Mouse (Mus musculus): Measurements from ENCODE around the gene Pde4d. TPM values are rescaled to one million over a fixed set of nuclear protein-coding genes. Genes with fewer than 3 reads are reported as not detected.

Gene Pde4d
- polyA plus RNA-seq, 1 experiment from 2014 or later: 32.1 TPM

DNA sequence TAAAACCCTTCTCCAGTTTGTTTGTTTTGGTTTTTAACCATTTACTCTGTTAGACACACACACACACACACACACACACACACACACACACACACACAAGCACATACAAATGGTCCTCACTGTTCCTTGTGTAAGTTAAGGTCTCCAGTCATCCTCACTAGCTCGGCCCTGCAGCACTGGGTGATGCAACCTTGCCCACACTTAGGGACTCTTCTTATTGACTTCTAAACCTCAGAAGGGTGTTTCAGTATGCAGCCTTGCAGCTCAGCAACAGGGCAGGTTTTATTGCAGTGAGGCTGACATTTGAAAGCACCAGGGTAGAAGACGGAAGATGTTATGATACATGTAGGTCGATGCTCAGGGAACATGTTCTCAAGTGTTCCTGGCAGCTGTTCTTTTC lies 1379.7 kb downstream of the Pde4d start:
- no peak overlapping the region for H3K4me2 ChIP-seq (ENCODE audit: low read depth, low read length)
- no peaks in the 10 kb centered on the region for H3K27me3 ChIP-seq (ENCODE audit: control insufficient read depth, insufficient read depth, low read length)
- H3K27ac ChIP-seq (ENCODE audit: low read depth, low read length): no peak overlapping the region
- no peaks in the 10 kb centered on the region for H3K9me3 ChIP-seq (ENCODE audit: control insufficient read depth, low read length)
- no peak overlapping the region for H3K9ac ChIP-seq (replicated peaks; ENCODE audit: low read depth, low read length)
- ATAC-seq (ENCODE audit: low read depth): no peak
- no peaks in the 10 kb centered on the region for H3K36me3 ChIP-seq (ENCODE audit: control insufficient read depth, insufficient read depth, low read length)
- H3K4me1 ChIP-seq (ENCODE audit: control insufficient read depth, insufficient read depth, low read length): peaks cover 1% of the 10 kb centered on the region; the same call in 1 of the 2 replicates
- no peak overlapping the region for H3K4me3 ChIP-seq (ENCODE audit: low read depth, low read length)
- 63% methylated on average over 3 of the region's 3 CpGs for WGBS

DNA sequence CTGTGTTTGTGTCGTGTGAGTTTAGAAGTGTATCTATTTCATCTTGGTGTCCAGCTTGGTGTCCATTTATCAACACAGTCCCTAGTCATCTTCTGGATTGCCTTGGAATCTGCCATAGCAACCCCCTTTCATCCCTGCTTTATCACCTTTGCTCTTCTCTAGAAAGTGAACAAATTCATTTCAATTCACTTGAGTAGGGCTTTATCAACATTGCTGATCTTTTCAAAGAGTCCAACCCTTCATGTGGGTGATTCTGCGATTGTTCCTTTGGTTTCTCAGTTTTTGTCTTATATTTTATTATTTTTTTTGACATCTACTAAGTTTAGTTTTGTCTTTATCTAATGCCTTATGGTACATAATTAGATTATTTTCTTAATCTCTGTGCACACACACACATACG lies 1385.2 kb downstream of the Pde4d start:
- 93% methylated on average over 3 of the region's 3 CpGs for WGBS

DNA sequence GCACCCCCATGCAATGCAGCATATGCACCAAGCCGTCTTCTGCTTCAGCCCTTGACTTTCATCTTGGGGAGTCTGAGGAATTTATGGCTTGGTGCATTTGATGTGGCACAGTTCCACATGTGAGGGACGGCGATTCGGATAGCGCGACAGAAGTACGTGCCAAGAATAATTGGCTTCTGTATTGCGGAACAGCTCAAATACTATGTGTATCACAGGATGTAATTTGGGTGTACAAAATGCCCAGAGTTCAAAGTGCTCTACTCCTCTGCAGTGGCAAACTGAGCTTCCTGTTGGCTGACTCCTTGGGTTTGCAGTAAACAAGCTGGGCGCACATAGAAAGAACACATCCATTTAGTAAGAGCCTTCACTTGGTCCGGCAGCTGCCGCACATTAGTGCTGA lies 1387.7 kb downstream of the Pde4d start:
- H3K27ac ChIP-seq (ENCODE audit: low read depth, low read length): no peak overlapping the region
- no peak overlapping the region for H3K4me2 ChIP-seq (ENCODE audit: low read depth, low read length)
- no peaks in the 10 kb centered on the region for H3K36me3 ChIP-seq (ENCODE audit: control insufficient read depth, insufficient read depth, low read length)
- no peaks in the 10 kb centered on the region for H3K9me3 ChIP-seq (ENCODE audit: control insufficient read depth, low read length)
- no peak overlapping the region for H3K9ac ChIP-seq (replicated peaks; ENCODE audit: low read depth, low read length)
- ATAC-seq (ENCODE audit: low read depth): no peak; the same call in 1 of the 2 replicates
- H3K27me3 ChIP-seq (ENCODE audit: control insufficient read depth, insufficient read depth, low read length): no peaks in the 10 kb centered on the region
- no peak overlapping the region for H3K4me3 ChIP-seq (ENCODE audit: low read depth, low read length)
- WGBS: 71% methylated on average over 11 of the region's 11 CpGs
- no peaks in the 10 kb centered on the region for H3K4me1 ChIP-seq (ENCODE audit: control insufficient read depth, insufficient read depth, low read length)

More for the DNA sequence above, 1385.2 kb downstream of the Pde4d start:
- ATAC-seq (ENCODE audit: low read depth): no peak
- Histone ChIP-seq H3K4me3 (ENCODE audit: low read depth, low read length) (no peak overlapping the region), H3K4me2 (ENCODE audit: low read depth, low read length) (no peak overlapping the region), H3K36me3 (ENCODE audit: control insufficient read depth, insufficient read depth, low read length) (no peaks in the 10 kb centered on the region), H3K27ac (ENCODE audit: low read depth, low read length) (no peak overlapping the region), H3K9me3 (ENCODE audit: control insufficient read depth, low read length) (no peaks in the 10 kb centered on the region), H3K9ac (replicated peaks; ENCODE audit: low read depth, low read length) (no peak overlapping the region), H3K4me1 (ENCODE audit: control insufficient read depth, insufficient read depth, low read length) (no peaks in the 10 kb centered on the region), H3K27me3 (ENCODE audit: control insufficient read depth, insufficient read depth, low read length) (no peaks in the 10 kb centered on the region)

DNA sequence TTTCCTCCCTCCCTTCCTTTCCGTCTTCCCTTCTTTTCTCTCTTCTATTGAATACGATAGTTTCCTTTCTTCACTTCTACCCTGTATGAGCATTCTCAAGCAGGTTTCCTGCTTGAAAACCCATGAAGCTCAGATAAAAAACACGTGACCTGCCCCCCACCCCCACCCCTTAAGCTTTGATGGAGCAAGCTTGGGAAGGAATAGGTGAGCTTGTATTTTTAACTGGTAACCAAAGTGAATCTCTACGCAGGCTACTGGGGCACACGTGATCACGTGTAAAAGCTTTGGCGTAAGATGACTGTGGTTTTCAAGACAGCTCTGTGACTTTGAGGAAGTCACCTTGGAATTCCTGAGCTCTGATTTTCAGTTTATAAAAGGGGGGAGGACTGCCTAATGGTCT lies 1388.2 kb downstream of the Pde4d start:
- Histone ChIP-seq H3K27ac (ENCODE audit: low read depth, low read length) (no peak overlapping the region), H3K36me3 (ENCODE audit: control insufficient read depth, insufficient read depth, low read length) (no peaks in the 10 kb centered on the region), H3K9me3 (ENCODE audit: control insufficient read depth, low read length) (no peaks in the 10 kb centered on the region), H3K27me3 (ENCODE audit: control insufficient read depth, insufficient read depth, low read length) (no peaks in the 10 kb centered on the region), H3K4me1 (ENCODE audit: control insufficient read depth, insufficient read depth, low read length) (no peaks in the 10 kb centered on the region), H3K4me2 (ENCODE audit: low read depth, low read length) (no peak overlapping the region), H3K9ac (replicated peaks; ENCODE audit: low read depth, low read length) (no peak overlapping the region), H3K4me3 (ENCODE audit: low read depth, low read length) (no peak overlapping the region)
- no peak for ATAC-seq (ENCODE audit: low read depth)
- WGBS: 91% methylated on average over 7 of the region's 7 CpGs

DNA sequence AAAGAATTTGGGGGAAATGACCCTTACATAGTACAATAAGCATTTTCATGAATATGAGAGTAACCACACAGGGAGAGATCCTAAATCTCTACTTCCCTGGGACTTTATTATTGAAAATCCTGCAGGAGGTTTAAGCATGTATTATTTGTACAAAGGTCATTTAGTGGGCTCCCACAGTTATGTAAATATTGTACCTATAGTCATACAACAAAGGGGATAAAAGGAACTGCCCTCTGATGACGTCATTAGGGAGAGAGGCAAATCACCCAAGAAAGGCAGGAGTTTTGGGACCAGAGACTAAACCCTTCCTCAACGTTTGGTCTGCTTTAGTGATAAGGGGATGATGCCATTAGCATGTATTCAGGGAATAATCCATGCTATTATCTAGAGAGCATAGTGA lies 1390.5 kb downstream of the Pde4d start:
- Histone ChIP-seq H3K9ac (replicated peaks; ENCODE audit: low read depth, low read length) (no peak overlapping the region), H3K4me3 (ENCODE audit: low read depth, low read length) (no peak overlapping the region), H3K36me3 (ENCODE audit: control insufficient read depth, insufficient read depth, low read length) (no peaks in the 10 kb centered on the region), H3K4me2 (ENCODE audit: low read depth, low read length) (no peak overlapping the region), H3K4me1 (ENCODE audit: control insufficient read depth, insufficient read depth, low read length) (no peaks in the 10 kb centered on the region), H3K27ac (ENCODE audit: low read depth, low read length) (no peak overlapping the region), H3K9me3 (ENCODE audit: control insufficient read depth, low read length) (no peaks in the 10 kb centered on the region), H3K27me3 (ENCODE audit: control insufficient read depth, insufficient read depth, low read length) (no peaks in the 10 kb centered on the region)
- no peak for ATAC-seq (ENCODE audit: low read depth)
- 4% methylated on average over 2 of the region's 2 CpGs for WGBS

DNA sequence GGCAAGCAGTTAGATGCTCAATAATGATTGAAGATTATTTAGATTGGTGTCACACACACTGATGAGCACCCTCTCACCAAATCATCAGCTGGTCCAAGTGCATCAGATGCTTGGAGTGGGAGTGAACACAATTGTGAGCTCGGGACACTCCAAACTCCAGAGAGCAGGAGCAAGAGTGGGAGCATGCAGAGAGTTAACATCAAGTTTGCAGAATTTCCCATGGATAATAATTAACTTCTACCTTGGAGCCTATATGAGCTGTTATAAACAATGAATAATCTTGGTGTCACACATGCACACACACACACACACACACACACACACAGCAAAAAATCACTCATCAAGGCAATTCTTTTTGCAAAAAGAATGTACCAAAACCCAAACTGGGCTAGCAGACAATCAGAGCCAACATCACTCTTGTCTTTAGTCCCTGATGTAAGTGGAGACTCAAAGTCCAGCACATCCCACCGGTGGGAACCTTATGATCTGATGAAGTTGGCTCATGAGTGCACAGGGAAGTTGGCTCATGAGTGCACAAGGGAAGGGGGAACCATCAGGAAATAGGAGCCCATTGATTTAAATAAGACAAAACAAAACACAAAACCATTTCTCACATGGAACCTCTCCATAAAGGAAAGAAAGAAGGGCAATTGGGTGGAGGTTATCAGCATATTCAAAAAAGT lies 1391.5 kb downstream of the Pde4d start:
- ATAC-seq (ENCODE audit: low read depth): no peak
- Histone ChIP-seq H3K36me3 (ENCODE audit: control insufficient read depth, insufficient read depth, low read length) (no peaks in the 10 kb centered on the region), H3K27me3 (ENCODE audit: control insufficient read depth, insufficient read depth, low read length) (no peaks in the 10 kb centered on the region), H3K4me2 (ENCODE audit: low read depth, low read length) (no peak overlapping the region), H3K4me1 (ENCODE audit: control insufficient read depth, insufficient read depth, low read length) (no peaks in the 10 kb centered on the region), H3K9me3 (ENCODE audit: control insufficient read depth, low read length) (no peaks in the 10 kb centered on the region), H3K9ac (replicated peaks; ENCODE audit: low read depth, low read length) (no peak overlapping the region), H3K27ac (ENCODE audit: low read depth, low read length) (no peak overlapping the region), H3K4me3 (ENCODE audit: low read depth, low read length) (no peak overlapping the region)
- WGBS: 94% methylated on average over 2 of the region's 2 CpGs

DNA sequence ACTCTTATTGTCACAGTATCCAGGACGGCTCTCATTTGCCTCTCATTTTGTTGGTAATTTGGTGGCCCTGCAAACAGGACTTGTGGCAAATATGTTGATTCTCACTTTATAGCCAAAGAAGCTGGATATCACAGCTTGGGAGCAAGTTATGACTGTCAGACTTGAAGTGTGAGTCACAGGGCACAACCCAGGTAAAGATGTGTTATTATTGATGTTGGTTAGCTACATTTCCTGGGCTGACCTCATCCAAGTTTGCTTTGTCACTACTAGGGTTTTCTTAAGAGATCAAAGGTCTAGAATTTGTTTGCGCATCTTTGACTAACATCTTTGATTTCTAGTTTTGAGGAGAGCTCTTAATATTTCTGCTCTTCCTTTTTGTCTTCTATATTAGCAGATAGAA lies 1393.2 kb downstream of the Pde4d start:
- H3K4me1 ChIP-seq (ENCODE audit: control insufficient read depth, insufficient read depth, low read length): no peaks in the 10 kb centered on the region
- H3K4me2 ChIP-seq (ENCODE audit: low read depth, low read length): no peak overlapping the region
- H3K4me3 ChIP-seq (ENCODE audit: low read depth, low read length): no peak overlapping the region
- ATAC-seq (ENCODE audit: low read depth): no peak
- WGBS: 93% methylated on average over 2 of the region's 2 CpGs
- no peaks in the 10 kb centered on the region for H3K9me3 ChIP-seq (ENCODE audit: control insufficient read depth, low read length)
- H3K9ac ChIP-seq (replicated peaks; ENCODE audit: low read depth, low read length): no peak overlapping the region
- H3K27ac ChIP-seq (ENCODE audit: low read depth, low read length): no peak overlapping the region
- no peaks in the 10 kb centered on the region for H3K36me3 ChIP-seq (ENCODE audit: control insufficient read depth, insufficient read depth, low read length)
- H3K27me3 ChIP-seq (ENCODE audit: control insufficient read depth, insufficient read depth, low read length): no peaks in the 10 kb centered on the region

DNA sequence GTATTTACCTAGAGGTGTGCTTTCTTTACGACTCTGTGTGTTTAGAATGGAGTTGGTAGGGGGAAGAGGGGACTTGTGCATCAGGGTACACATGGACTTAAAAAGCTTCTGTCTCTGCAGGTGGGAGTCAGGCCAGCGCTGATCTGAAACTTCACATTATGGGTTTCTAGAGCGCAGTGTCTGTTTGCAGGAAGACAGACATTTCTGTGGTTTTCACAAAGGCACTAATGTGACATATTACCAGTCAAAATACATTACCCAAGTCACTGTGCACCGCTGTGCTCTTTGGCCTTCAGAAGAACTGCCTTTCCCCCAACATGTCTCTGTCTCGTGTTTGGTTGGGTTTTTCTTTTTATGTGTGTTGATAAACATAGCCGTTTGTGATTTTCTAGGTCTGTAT lies 1395.1 kb downstream of the Pde4d start:
- Histone ChIP-seq H3K4me1 (ENCODE audit: control insufficient read depth, insufficient read depth, low read length) (no peaks in the 10 kb centered on the region), H3K4me3 (ENCODE audit: low read depth, low read length) (no peak overlapping the region), H3K36me3 (ENCODE audit: control insufficient read depth, insufficient read depth, low read length) (no peaks in the 10 kb centered on the region), H3K4me2 (ENCODE audit: low read depth, low read length) (no peak overlapping the region), H3K27ac (ENCODE audit: low read depth, low read length) (no peak overlapping the region), H3K9ac (replicated peaks; ENCODE audit: low read depth, low read length) (no peak overlapping the region), H3K27me3 (ENCODE audit: control insufficient read depth, insufficient read depth, low read length) (no peaks in the 10 kb centered on the region), H3K9me3 (ENCODE audit: control insufficient read depth, low read length) (no peaks in the 10 kb centered on the region)
- WGBS: 89% methylated on average over 6 of the region's 6 CpGs
- ATAC-seq (ENCODE audit: low read depth): no peak

DNA sequence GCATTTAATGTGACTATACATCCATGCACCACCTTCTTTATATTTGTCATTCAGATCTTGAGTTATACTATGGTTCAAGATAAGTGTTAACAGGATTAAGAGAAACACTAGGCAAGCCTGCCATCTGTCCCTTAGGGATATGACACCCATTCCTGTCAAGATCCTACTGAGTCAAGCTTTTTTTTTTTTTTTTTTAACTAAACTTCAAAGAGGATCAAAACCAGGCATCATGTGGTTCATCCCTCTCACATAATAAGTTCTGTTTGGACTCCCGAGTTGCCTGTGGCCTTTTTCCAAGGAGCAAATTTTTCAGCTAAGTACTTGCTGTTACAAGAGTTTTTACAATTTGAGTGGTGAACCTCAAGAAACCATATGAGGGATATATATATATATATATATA lies 1414.1 kb downstream of the Pde4d start:
- Histone ChIP-seq H3K9me3 (ENCODE audit: control insufficient read depth, low read length) (no peaks in the 10 kb centered on the region), H3K4me2 (ENCODE audit: low read depth, low read length) (no peak overlapping the region), H3K4me1 (ENCODE audit: control insufficient read depth, insufficient read depth, low read length) (no peaks in the 10 kb centered on the region), H3K27ac (ENCODE audit: low read depth, low read length) (no peak overlapping the region), H3K4me3 (ENCODE audit: low read depth, low read length) (no peak overlapping the region), H3K36me3 (ENCODE audit: control insufficient read depth, insufficient read depth, low read length) (no peaks in the 10 kb centered on the region), H3K9ac (replicated peaks; ENCODE audit: low read depth, low read length) (no peak overlapping the region), H3K27me3 (ENCODE audit: control insufficient read depth, insufficient read depth, low read length) (no peaks in the 10 kb centered on the region)
- no peak for ATAC-seq (ENCODE audit: low read depth)
- 84% methylated on average over 1 of the region's 1 CpGs for WGBS

Data from neural tube, embryonic 14.5 days (tissue).